In the genomic region with DNA sequence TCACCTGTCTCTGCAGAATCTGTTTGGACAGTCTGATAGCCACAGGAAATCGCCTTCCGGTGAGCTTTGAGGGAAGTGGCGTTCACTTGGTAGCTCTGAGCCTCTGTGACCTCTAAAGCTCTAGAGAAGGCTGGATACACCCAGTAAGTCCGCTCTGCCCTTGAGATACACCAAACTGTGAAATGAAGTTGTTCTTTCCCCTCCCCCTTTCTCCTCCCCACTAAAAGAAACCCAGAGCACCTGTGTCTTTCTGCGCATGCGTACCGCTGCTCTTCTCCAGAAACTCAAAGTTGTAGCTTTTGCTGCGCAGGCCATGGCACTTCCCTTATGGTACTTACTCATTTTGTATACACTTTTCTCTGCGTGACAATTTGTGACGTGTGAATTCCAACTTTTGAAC, we compare ENCODE assay signal across 23 mouse cellular contexts.
A peak's percentile ranks its signal among the peaks of the same experiment; 100 is the strongest.
DNase-seq lines count a peak whose midpoint lies in the region; ATAC-seq lines count a peak whose summit lies in the region.
"Had no signal": no experiment of that assay in that cellular context is flagged by ENCODE, and none has a peak within 500 bp of the region (broad histone marks: within the 10 kb centered on the region; RNA-seq: fewer than 3 reads in every experiment).

No protein-coding gene starts in this region.

- no peak for ATAC-seq in frontal cortex, adult (ENCODE audit: low TSS enrichment)
- ATAC-seq: activated CD4-positive, CD25-positive, alpha-beta regulatory T cell, adult 4 months; CD4-positive, CD25-positive, alpha-beta regulatory T cell, adult 4 months; Patski had no signal

- peak; percentile 30 for DNase-seq in heart, adult 11 months
- no peak for DNase-seq in heart, adult 9 months (ENCODE audit: low spot score in 2 of 2)
- peak; percentile 25 for DNase-seq in ES-CJ7 (ENCODE audit: low read depth, low spot score)
- peak; percentile 73 for DNase-seq in R1 (ENCODE audit: low read depth, low spot score)
- peak; percentile 51 for DNase-seq in ZHBTc4 (ENCODE audit: low read depth, low spot score)
- DNase-seq in gastrocnemius, postnatal 10 days: no peak
- DNase-seq in kidney, adult 9 months: no peak
- DNase-seq: adrenal gland, adult 2 months; adrenal gland, adult 8-10 months; adrenal gland, postnatal 10 days; adrenal gland, postnatal 14 days; adrenal gland, postnatal 25 days; adrenal gland, postnatal 36 days; B cell, adult 2 months; cerebellum, adult 11 months; cerebellum, adult 11-12 months; cerebellum, adult 18-20 months; cerebellum, adult 2 months; cerebellum, adult 8-10 months had no signal

Comparison
In these comparisons a context has a peak if more than half of its experiments do, and no peak if none do; other contexts are left out.
1. DNase-seq: peak in heart, adult 11 months (single experiment), ES-CJ7 (single experiment), R1 (single experiment) and ZHBTc4 (single experiment); none in heart, adult 9 months (0 of 2), gastrocnemius, postnatal 10 days (single experiment) and kidney, adult 9 months (single experiment).